Mouse (Mus musculus): ENCODE results near the gene Dip2b.

Gene Dip2b

GRCm38 (mm10) chr15:100052726-100053125, 14.3 kb downstream of the Dip2b start:
- no peak for DNase-seq

- DNase-seq = no peak
These were observed 18.0 kb downstream of the Dip2b start for GRCm38 (mm10) chr15:100056397-100056908.

GRCm38 (mm10) chr15:100057698-100058097, 19.2 kb downstream of the Dip2b start:
- no peak for DNase-seq

- DNase-seq = no peak
These were observed 19.7 kb downstream of the Dip2b start for GRCm38 (mm10) chr15:100058143-100058542.

- DNase-seq = no peak
These were observed 20.4 kb downstream of the Dip2b start for GRCm38 (mm10) chr15:100058912-100059311.

GRCm38 (mm10) chr15:100059626-100060311, 21.3 kb downstream of the Dip2b start:
- no peak for DNase-seq

- DNase-seq = no peak
These were observed 22.2 kb downstream of the Dip2b start for GRCm38 (mm10) chr15:100060513-100061140.

- no peak for DNase-seq
These were observed 22.9 kb downstream of the Dip2b start for GRCm38 (mm10) chr15:100061377-100061776.

- no peak for DNase-seq
These were observed 24.8 kb downstream of the Dip2b start for GRCm38 (mm10) chr15:100063229-100063773.

GRCm38 (mm10) chr15:100066702-100067101, 28.2 kb downstream of the Dip2b start:
- no peak for DNase-seq

GRCm38 (mm10) chr15:100069101-100069500, 30.6 kb downstream of the Dip2b start:
- DNase-seq = no peak

- no peak for DNase-seq
These were observed 31.6 kb downstream of the Dip2b start for GRCm38 (mm10) chr15:100070021-100070420.

GRCm38 (mm10) chr15:100071819-100072218, 33.4 kb downstream of the Dip2b start:
- no peak for DNase-seq

GRCm38 (mm10) chr15:100073696-100074453, 35.4 kb downstream of the Dip2b start:
- DNase-seq = no peak

GRCm38 (mm10) chr15:100074754-100075153, 36.3 kb downstream of the Dip2b start:
- DNase-seq = no peak

- no peak for DNase-seq
These were observed 37.9 kb downstream of the Dip2b start for GRCm38 (mm10) chr15:100076362-100076761.

GRCm38 (mm10) chr15:100080833-100081477, 42.5 kb downstream of the Dip2b start:
- DNase-seq = no peak

GRCm38 (mm10) chr15:100081478-100081998, 43.1 kb downstream of the Dip2b start:
- DNase-seq = no peak

GRCm38 (mm10) chr15:100082052-100082451, 43.6 kb downstream of the Dip2b start:
- DNase-seq = no peak

GRCm38 (mm10) chr15:100082733-100083132, 44.3 kb downstream of the Dip2b start:
- no peak for DNase-seq

GRCm38 (mm10) chr15:100083882-100084281, 45.4 kb downstream of the Dip2b start:
- DNase-seq = no peak

- DNase-seq = no peak
These were observed 46.4 kb downstream of the Dip2b start for GRCm38 (mm10) chr15:100084882-100085281.

Measured in cerebellum, postnatal 14 days (tissue).